In genomic region chr15:102258581-102259253, GRCm38 (mm10) we compare ENCODE assay signal across 9 mouse cellular contexts. TPM values are rescaled to one million over a fixed set of nuclear protein-coding genes. Genes with fewer than 3 reads are reported as not detected.
DNase-seq lines count a peak whose midpoint lies in the region; ATAC-seq and TF ChIP-seq lines count a peak whose summit lies in the region.
"Had no signal": no experiment of that assay in that cellular context is flagged by ENCODE, and none has a peak within 500 bp of the region (broad histone marks: within the 10 kb centered on the region; RNA-seq: fewer than 3 reads in every experiment).

No protein-coding gene starts in this region.

- no peak overlapping the region for H3K4me3 ChIP-seq in heart, embryonic 12.5 days
- no peak overlapping the region for H3K4me3 ChIP-seq in lung, embryonic 15.5 days
- H3K4me3 ChIP-seq in lung, adult 2 months (replicated peaks; ENCODE audit: extremely low read depth, low read depth, low read length) = no peak overlapping the region
- peak overlapping the region; percentile 73 for H3K4me3 ChIP-seq in embryonic facial prominence, embryonic 12.5 days
- H3K4me3 ChIP-seq in neural tube, embryonic 13.5 days = no peak overlapping the region
- H3K4me3 ChIP-seq in cerebellum, adult 2 months (replicated peaks; ENCODE audit: insufficient read depth, low read depth, low read length) = no peak overlapping the region

- WGBS in heart, embryonic 12.5 days = 13% methylated on average over 11 of the region's 11 CpGs
- 31% methylated on average over 9 of the region's 11 CpGs for WGBS in lung, embryonic 15.5 days
- 37% methylated on average over 9 of the region's 11 CpGs for WGBS in lung, adult 2 months
- 4% methylated on average over 10 of the region's 11 CpGs for WGBS in embryonic facial prominence, embryonic 12.5 days
- 12% methylated on average over 11 of the region's 11 CpGs for WGBS in neural tube, embryonic 13.5 days
- WGBS in cerebellum, adult 2 months = 39% methylated on average over 11 of the region's 11 CpGs

- peak overlapping the region; percentile 28; the same call in 1 of the 2 replicates for H3K27ac ChIP-seq in heart, embryonic 12.5 days (ENCODE audit: poor library complexity, severe bottlenecking)
- H3K27ac ChIP-seq in lung, embryonic 15.5 days = peak overlapping the region; percentile 96
- peak overlapping the region; percentile 99 for H3K27ac ChIP-seq in embryonic facial prominence, embryonic 12.5 days
- no peak overlapping the region for H3K27ac ChIP-seq in neural tube, embryonic 13.5 days (replicated peaks)
- H3K27ac ChIP-seq in cerebellum, adult 2 months (ENCODE audit: insufficient read depth, low read length) = no peak overlapping the region

- no peak for DNase-seq in heart, adult 18-20 months
- DNase-seq in lung, adult 2 months = no peak
- no peak for DNase-seq in cerebellum, adult 2 months
- DNase-seq in T-cell, adult 2 months (ENCODE audit: low spot score) = no peak
- DNase-seq: liver had no signal

- TF ChIP-seq CTCF in lung, adult 2 months (IDR thresholded peaks at IDR 0.05; ENCODE audit: insufficient read depth, low read length) = no peak
- TF ChIP-seq CTCF in cerebellum, adult 2 months (IDR thresholded peaks at IDR 0.05; ENCODE audit: borderline replicate concordance, insufficient read depth, low read depth, low read length) = no peak

- H3K4me2 ChIP-seq in heart, embryonic 12.5 days = peak overlapping the region; percentile 87
- peak overlapping the region; percentile 88 for H3K4me2 ChIP-seq in lung, embryonic 15.5 days
- H3K4me2 ChIP-seq in embryonic facial prominence, embryonic 12.5 days (replicated peaks) = peak overlapping the region; percentile 84
- peak overlapping the region; percentile 91 for H3K4me2 ChIP-seq in neural tube, embryonic 13.5 days

- H3K9ac ChIP-seq in heart, embryonic 12.5 days = 0 out of 2 replicates have a peak overlapping the region, but pooled peaks have one; percentile 6
- H3K9ac ChIP-seq in lung, embryonic 15.5 days = peak overlapping the region; percentile 32
- peak overlapping the region; percentile 33 for H3K9ac ChIP-seq in embryonic facial prominence, embryonic 12.5 days
- 0 out of 2 replicates have a peak overlapping the region, but pooled peaks have one; percentile 5 for H3K9ac ChIP-seq in neural tube, embryonic 13.5 days

- peaks cover 84% of the 10 kb centered on the region for H3K27me3 ChIP-seq in heart, embryonic 12.5 days (replicated peaks)
- H3K27me3 ChIP-seq in lung, embryonic 15.5 days = no peaks in the 10 kb centered on the region
- H3K27me3 ChIP-seq in embryonic facial prominence, embryonic 12.5 days = no peaks in the 10 kb centered on the region
- peaks cover 60% of the 10 kb centered on the region for H3K27me3 ChIP-seq in neural tube, embryonic 13.5 days
- no peaks in the 10 kb centered on the region for H3K27me3 ChIP-seq in cerebellum, adult 2 months (ENCODE audit: control insufficient read depth, insufficient read depth, low read length)

- no peaks in the 10 kb centered on the region for H3K36me3 ChIP-seq in heart, embryonic 12.5 days
- 0 out of 2 replicates have a peak, but pooled peaks cover 2% of the 10 kb centered on the region for H3K36me3 ChIP-seq in lung, embryonic 15.5 days
- 0 out of 2 replicates have a peak, but pooled peaks cover 2% of the 10 kb centered on the region for H3K36me3 ChIP-seq in embryonic facial prominence, embryonic 12.5 days
- no peaks in the 10 kb centered on the region for H3K36me3 ChIP-seq in neural tube, embryonic 13.5 days

- peaks cover 22% of the 10 kb centered on the region for H3K4me1 ChIP-seq in heart, embryonic 12.5 days (replicated peaks)
- peaks cover 46% of the 10 kb centered on the region for H3K4me1 ChIP-seq in lung, embryonic 15.5 days
- peaks cover 12% of the 10 kb centered on the region for H3K4me1 ChIP-seq in lung, adult 2 months (ENCODE audit: control insufficient read depth, insufficient read depth, low read length)
- H3K4me1 ChIP-seq in embryonic facial prominence, embryonic 12.5 days = peaks cover 55% of the 10 kb centered on the region
- H3K4me1 ChIP-seq in neural tube, embryonic 13.5 days (replicated peaks) = peaks cover 29% of the 10 kb centered on the region
- no peaks in the 10 kb centered on the region for H3K4me1 ChIP-seq in cerebellum, adult 2 months (ENCODE audit: control insufficient read depth, insufficient read depth, low read length)

- TF ChIP-seq POLR2A in lung, adult 2 months (IDR thresholded peaks at IDR 0.05; ENCODE audit: borderline replicate concordance, extremely low read depth, low read depth, low read length) = no peak
- TF ChIP-seq POLR2A in cerebellum, adult 2 months (IDR thresholded peaks at IDR 0.05; ENCODE audit: borderline replicate concordance, insufficient read depth, low read length) = no peak

- H3K9me3 ChIP-seq in heart, embryonic 12.5 days (replicated peaks) = no peaks in the 10 kb centered on the region
- H3K9me3 ChIP-seq in lung, embryonic 15.5 days = no peaks in the 10 kb centered on the region
- no peaks in the 10 kb centered on the region for H3K9me3 ChIP-seq in embryonic facial prominence, embryonic 12.5 days
- H3K9me3 ChIP-seq in neural tube, embryonic 13.5 days = no peaks in the 10 kb centered on the region

- no peak for ATAC-seq in heart, embryonic 12.5 days (ENCODE audit: insufficient number of reproducible peaks, low FRiP score)
- ATAC-seq in lung, embryonic 15.5 days (ENCODE audit: borderline replicate concordance, extremely low read depth, low FRiP score, low TSS enrichment) = peak; percentile 12; the same call in 1 of the 2 replicates
- no peak; the same call in 1 of the 2 replicates for ATAC-seq in embryonic facial prominence, embryonic 12.5 days (ENCODE audit: insufficient number of reproducible peaks, insufficient read depth, low FRiP score, low TSS enrichment)
- ATAC-seq in neural tube, embryonic 13.5 days (ENCODE audit: low read depth) = no peak

RNA-seq across cellular contexts. Expression of gene Rarg, which starts 1.4 kb away (rescaled TPM):
- polyA plus RNA-seq in heart, embryonic 12.5 days (2016; fragmentation: Nextera tagmentation; extraction: Ambion mirVana) = 12.0 TPM in 2 replicates
- total RNA-seq in heart, adult 18-20 months (2021) = 10 to 100 TPM; 13.5 to 16.7 TPM
- polyA plus RNA-seq in lung, embryonic 15.5 days (2015; fragmentation: Nextera tagmentation; extraction: Ambion mirVana) = 43.7 and 43.8 TPM in 2 replicates
- 75.1 and 93.9 TPM in 2 replicates for polyA plus RNA-seq in lung, adult 2 months (2012; rRNA removed)
- 121 and 123 TPM in 2 replicates for polyA plus RNA-seq in embryonic facial prominence, embryonic 12.5 days (2016; fragmentation: Nextera tagmentation; extraction: Ambion mirVana)
- polyA plus RNA-seq in neural tube, embryonic 13.5 days (2015; fragmentation: Nextera tagmentation; extraction: Ambion mirVana) = 8.5 and 12.5 TPM in 2 replicates
- 12.8 and 12.9 TPM in 2 replicates for polyA plus RNA-seq in cerebellum, adult 2 months (2012; rRNA removed)

RNA-seq across cellular contexts. Expression of gene Gm9918, which starts 11.6 kb away (rescaled TPM):
- polyA plus RNA-seq in heart, embryonic 12.5 days (2016; fragmentation: Nextera tagmentation; extraction: Ambion mirVana) = 0.19 TPM in 1 of 2 replicates, not detected in the other
- total RNA-seq in heart, adult 18-20 months (2021) = not detected
- 0.53 and 0.57 TPM in 2 replicates for polyA plus RNA-seq in lung, embryonic 15.5 days (2015; fragmentation: Nextera tagmentation; extraction: Ambion mirVana)
- polyA plus RNA-seq in lung, adult 2 months (2012; rRNA removed) = 0.31 and 0.60 TPM in 2 replicates
- polyA plus RNA-seq in embryonic facial prominence, embryonic 12.5 days (2016; fragmentation: Nextera tagmentation; extraction: Ambion mirVana) = 0.99 and 1.1 TPM in 2 replicates
- 0.14 TPM in 1 of 2 replicates, not detected in the other for polyA plus RNA-seq in neural tube, embryonic 13.5 days (2015; fragmentation: Nextera tagmentation; extraction: Ambion mirVana)
- 0.13 and 0.15 TPM in 2 replicates for polyA plus RNA-seq in cerebellum, adult 2 months (2012; rRNA removed)

RNA-seq across cellular contexts. Expression of gene Mfsd5, which starts 20.5 kb away (rescaled TPM):
- 46.2 and 48.2 TPM in 2 replicates for polyA plus RNA-seq in heart, embryonic 12.5 days (2016; fragmentation: Nextera tagmentation; extraction: Ambion mirVana)
- total RNA-seq in heart, adult 18-20 months (2021) = 10 to 100 TPM; 18.4 to 18.9 TPM
- polyA plus RNA-seq in lung, embryonic 15.5 days (2015; fragmentation: Nextera tagmentation; extraction: Ambion mirVana) = 63.8 and 65.3 TPM in 2 replicates
- polyA plus RNA-seq in lung, adult 2 months (2012; rRNA removed) = 95.4 and 97.1 TPM in 2 replicates
- polyA plus RNA-seq in embryonic facial prominence, embryonic 12.5 days (2016; fragmentation: Nextera tagmentation; extraction: Ambion mirVana) = 57.9 and 60.1 TPM in 2 replicates
- 52.0 and 54.0 TPM in 2 replicates for polyA plus RNA-seq in neural tube, embryonic 13.5 days (2015; fragmentation: Nextera tagmentation; extraction: Ambion mirVana)
- 60.9 and 62.3 TPM in 2 replicates for polyA plus RNA-seq in cerebellum, adult 2 months (2012; rRNA removed)

RNA-seq across cellular contexts. Expression of gene Itgb7, which starts 27.0 kb away (rescaled TPM):
- polyA plus RNA-seq in heart, embryonic 12.5 days (2016; fragmentation: Nextera tagmentation; extraction: Ambion mirVana) = 0.38 and 0.72 TPM in 2 replicates
- 1 to 10 TPM; 2.9 to 9.9 TPM for total RNA-seq in heart, adult 18-20 months (2021)
- polyA plus RNA-seq in lung, embryonic 15.5 days (2015; fragmentation: Nextera tagmentation; extraction: Ambion mirVana) = 2.0 and 3.2 TPM in 2 replicates
- polyA plus RNA-seq in lung, adult 2 months (2012; rRNA removed) = 22.0 and 32.4 TPM in 2 replicates
- polyA plus RNA-seq in embryonic facial prominence, embryonic 12.5 days (2016; fragmentation: Nextera tagmentation; extraction: Ambion mirVana) = 1.9 and 2.6 TPM in 2 replicates
- 0.30 and 1.7 TPM in 2 replicates for polyA plus RNA-seq in neural tube, embryonic 13.5 days (2015; fragmentation: Nextera tagmentation; extraction: Ambion mirVana)
- 5.2 and 8.4 TPM in 2 replicates for polyA plus RNA-seq in cerebellum, adult 2 months (2012; rRNA removed)

RNA-seq across cellular contexts. Expression of gene Espl1, which starts 37.3 kb away (rescaled TPM):
- 24.0 and 26.1 TPM in 2 replicates for polyA plus RNA-seq in heart, embryonic 12.5 days (2016; fragmentation: Nextera tagmentation; extraction: Ambion mirVana)
- under 1 TPM; 0.54 to 0.92 TPM for total RNA-seq in heart, adult 18-20 months (2021)
- 27.6 and 32.2 TPM in 2 replicates for polyA plus RNA-seq in lung, embryonic 15.5 days (2015; fragmentation: Nextera tagmentation; extraction: Ambion mirVana)
- polyA plus RNA-seq in lung, adult 2 months (2012; rRNA removed) = 2.4 and 3.8 TPM in 2 replicates
- polyA plus RNA-seq in embryonic facial prominence, embryonic 12.5 days (2016; fragmentation: Nextera tagmentation; extraction: Ambion mirVana) = 36.1 and 37.1 TPM in 2 replicates
- polyA plus RNA-seq in neural tube, embryonic 13.5 days (2015; fragmentation: Nextera tagmentation; extraction: Ambion mirVana) = 5.6 and 7.5 TPM in 2 replicates
- polyA plus RNA-seq in cerebellum, adult 2 months (2012; rRNA removed) = 0.62 and 0.86 TPM in 2 replicates

Comparison
In these comparisons a context has a peak if more than half of its experiments do, and no peak if none do; other contexts are left out.
1. H3K27ac ChIP-seq: peak in heart, embryonic 12.5 days (single experiment), lung, embryonic 15.5 days (single experiment) and embryonic facial prominence, embryonic 12.5 days (single experiment); none in neural tube, embryonic 13.5 days (single experiment) and cerebellum, adult 2 months (single experiment).
2. Peak in every context shown above with its lines, with median percentiles within 50 percentile points of each other: H3K4me2 ChIP-seq and H3K9ac ChIP-seq.